In genomic region chr11:79254391-79255098, GRCm38 (mm10) we compare ENCODE assay signal across 8 mouse cellular contexts. TPM values are rescaled to one million over a fixed set of nuclear protein-coding genes. Genes with fewer than 3 reads are reported as not detected.
DNase-seq lines count a peak whose midpoint lies in the region; ATAC-seq lines count a peak whose summit lies in the region.

Gene Wsb1 (minus strand): TSS chr11:79254671.

- H3K27ac ChIP-seq in hindbrain, embryonic 13.5 days, result peak within 1 kb of the TSS; percentile 99

- peaks cover 11% of the 10 kb centered on the region for H3K36me3 ChIP-seq in hindbrain, embryonic 13.5 days

- H3K4me3 ChIP-seq in hindbrain, embryonic 13.5 days, result peak within 1 kb of the TSS; percentile 90

- no peaks in the 10 kb centered on the region for H3K9me3 ChIP-seq in hindbrain, embryonic 13.5 days

- peak; percentile 96 for ATAC-seq in hindbrain, embryonic 13.5 days (ENCODE audit: low FRiP score)

- H3K4me1 ChIP-seq in hindbrain, embryonic 13.5 days (replicated peaks), result peaks cover 38% of the 10 kb centered on the region

- 0 out of 2 replicates have a peak, but pooled peaks cover 7% of the 10 kb centered on the region for H3K27me3 ChIP-seq in hindbrain, embryonic 13.5 days

- 2% methylated on average over 50 of the region's 50 CpGs for WGBS in hindbrain, embryonic 13.5 days

- peak within 1 kb of the TSS; percentile 86 for H3K4me2 ChIP-seq in hindbrain, embryonic 13.5 days

- peak within 1 kb of the TSS; percentile 96 for H3K9ac ChIP-seq in hindbrain, embryonic 13.5 days

- peak; percentile 96 for DNase-seq in NIH3T3 (ENCODE audit: low read depth)
- peak; percentile 97 to 98 for DNase-seq in cerebellum, postnatal 10 days
- DNase-seq in frontal cortex, postnatal 14 days (ENCODE audit: low spot score in 2 of 2), result peak; percentile 88 to 92
- peak; percentile 89 to 90 for DNase-seq in layer of hippocampus, postnatal 25 days (ENCODE audit: extremely low spot score in 1 of 2, low spot score in 1 of 2)
- DNase-seq in lung, postnatal 25 days (ENCODE audit: low spot score), result peak; percentile 94
- peak; percentile 98 for DNase-seq in retina, embryonic 14.5 days (ENCODE audit: low spot score)
- DNase-seq in thymus, postnatal 4 days, result peak; percentile 95

RNA-seq across cellular contexts. Expression of gene Wsb1, which starts in this region (rescaled TPM):
- polyA plus RNA-seq in hindbrain, embryonic 13.5 days (2015; fragmentation: Nextera tagmentation; extraction: Ambion mirVana), result 571 and 597 TPM in 2 replicates
- total RNA-seq in layer of hippocampus, postnatal 25 days (2021), result 10 to 100 TPM; 68.1 to 92.0 TPM

Comparison
In these comparisons a context has a peak if more than half of its experiments do, and no peak if none do; other contexts are left out.
1. Peak in every context shown above with its lines: DNase-seq, ATAC-seq, H3K4me3 ChIP-seq and H3K27ac ChIP-seq.